Mouse (Mus musculus) layer of hippocampus, postnatal 25 days (tissue): ENCODE results near the gene Slc35f3. TPM values are rescaled to one million over a fixed set of nuclear protein-coding genes. Genes with fewer than 3 reads are reported as not detected.
"Not testable (repeated sequence)": the region's sequence is repeated elsewhere in the genome, so short reads cannot be mapped to it uniquely, and the experiment has no call there.

Experiments used
- DNase-seq, 2 experiments: peaks; one replicate each; pipeline ENCODE4 v3.0.0; 2022; ENCODE audit warnings: mixed read lengths in 2 of 2, low spot score in 1 of 2; ENCODE audit errors: extremely low spot score in 1 of 2
- total RNA-seq, 2 experiments: library from RNA; stranded (reverse); gene quantifications; 2 replicates each; pipeline ENCODE4 v1.2.3; 2021

The Slc35f3 gene
- total RNA-seq, 2 experiments from 2014 or later: 35.2 to 40.7 TPM

GRCm38 (mm10) chr8:126395917-126396316 lies 97.6 kb downstream of the Slc35f3 start:
- no peak for DNase-seq

GRCm38 (mm10) chr8:126398349-126398748 lies 100.0 kb downstream of the Slc35f3 start:
- DNase-seq: no peak

GRCm38 (mm10) chr8:126404550-126404949 lies 106.2 kb downstream of the Slc35f3 start:
- not testable (repeated sequence) for DNase-seq

GRCm38 (mm10) chr8:126405030-126405429 lies 106.7 kb downstream of the Slc35f3 start:
- no peak for DNase-seq

- no peak for DNase-seq
Observed at GRCm38 (mm10) chr8:126420834-126421233, 122.5 kb downstream of the Slc35f3 start.

- DNase-seq: peak; percentile 94 to 95
Observed at GRCm38 (mm10) chr8:126422174-126422919, 124.0 kb downstream of the Slc35f3 start, which contains the start of gene Coa6. Coa6 (plus strand) TSS chr8:126422515.

GRCm38 (mm10) chr8:126422920-126423300 lies 124.6 kb downstream of the Slc35f3 start:
- no peak for DNase-seq

- DNase-seq: no peak
Observed at GRCm38 (mm10) chr8:126424163-126424562, 125.8 kb downstream of the Slc35f3 start.

GRCm38 (mm10) chr8:126424946-126425345 lies 126.6 kb downstream of the Slc35f3 start:
- no peak for DNase-seq

GRCm38 (mm10) chr8:126429635-126430034 lies 131.3 kb downstream of the Slc35f3 start:
- DNase-seq: no peak

GRCm38 (mm10) chr8:126433827-126434226 lies 135.5 kb downstream of the Slc35f3 start:
- no peak for DNase-seq

- DNase-seq: no peak
Observed at GRCm38 (mm10) chr8:126438937-126439336, 140.6 kb downstream of the Slc35f3 start.

Other genes with a start within 250 kb of the Slc35f3 start
- 10 to 100 TPM; 25.3 to 28.3 TPM for gene Coa6, start 124.0 kb downstream of the Slc35f3 start, total RNA-seq
- 1 to 10 TPM; 3.5 to 4.1 TPM for gene Tarbp1, start 176.5 kb downstream of the Slc35f3 start, total RNA-seq